Mouse (Mus musculus): Measurements from ENCODE around the gene Tcf7l2. TPM values are rescaled to one million over a fixed set of nuclear protein-coding genes. Genes with fewer than 3 reads are reported as not detected.

Gene Tcf7l2
- polyA plus RNA-seq, 1 experiment from 2014 or later: 150 TPM

DNA sequence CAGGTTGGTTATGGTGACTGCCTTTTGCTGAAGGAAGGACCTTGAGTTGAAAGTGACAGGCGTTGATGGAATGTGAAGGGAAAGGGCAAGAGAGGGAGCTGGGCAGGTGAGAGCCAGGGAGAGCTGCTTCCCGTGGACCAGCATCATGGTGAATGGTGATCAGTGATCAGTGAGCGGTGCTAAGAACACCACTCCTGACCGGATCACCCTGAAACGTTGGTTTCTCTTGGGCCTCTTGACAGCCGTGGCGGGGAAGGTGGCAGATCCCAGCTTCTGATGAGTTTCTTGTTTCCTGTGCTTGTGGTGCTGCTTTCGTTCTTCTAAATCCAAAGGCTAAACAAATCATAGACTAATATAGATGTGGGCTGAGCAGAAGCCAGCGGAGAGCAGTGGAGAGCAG, 13.8 kb downstream of the Tcf7l2 start:
- no peaks in the 10 kb centered on the region for H3K9me3 ChIP-seq (ENCODE audit: control insufficient read depth, low read length)
- ATAC-seq (replicated peaks; ENCODE audit: low FRiP score) (no peak), DNase-seq (ENCODE audit: low spot score) (no peak)
- no peak overlapping the region for H3K27ac ChIP-seq (ENCODE audit: low read depth, low read length)
- WGBS: 93% methylated on average over 9 of the region's 9 CpGs
- no peak overlapping the region for H3K9ac ChIP-seq (ENCODE audit: low read length)
- no peak overlapping the region for H3K4me2 ChIP-seq (ENCODE audit: low read depth, low read length, severe bottlenecking)
- H3K4me1 ChIP-seq (replicated peaks; ENCODE audit: control insufficient read depth, insufficient read depth, low read length): peaks cover 13% of the 10 kb centered on the region
- no peaks in the 10 kb centered on the region for H3K36me3 ChIP-seq (ENCODE audit: control insufficient read depth, insufficient read depth, low read length)
- H3K27me3 ChIP-seq (ENCODE audit: control insufficient read depth, insufficient read depth, low read length): no peaks in the 10 kb centered on the region
- no peak overlapping the region for H3K4me3 ChIP-seq (ENCODE audit: low read depth, low read length)

DNA sequence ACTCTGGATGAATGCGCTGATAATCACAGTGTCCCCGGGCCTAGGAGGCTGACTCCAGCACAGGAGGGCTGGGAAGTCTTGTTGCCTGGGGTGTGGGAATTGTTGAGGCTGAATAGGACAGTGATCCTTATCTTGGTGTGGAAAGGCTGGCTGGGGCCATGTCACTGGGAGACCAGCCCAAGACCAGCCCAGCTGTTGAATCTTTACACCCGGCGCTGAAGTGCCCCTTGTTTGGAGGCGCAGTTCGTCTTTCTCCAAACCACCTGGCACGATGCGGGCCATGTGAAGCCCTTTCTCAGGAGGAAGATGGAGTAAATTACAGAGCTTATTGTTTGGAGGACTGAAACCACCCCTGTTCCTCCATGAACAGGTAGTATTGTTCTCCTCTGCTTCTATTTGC, 15.1 kb downstream of the Tcf7l2 start:
- ATAC-seq (replicated peaks; ENCODE audit: low FRiP score): no peak
- no peaks in the 10 kb centered on the region; the same call in 1 of the 2 replicates for H3K36me3 ChIP-seq (ENCODE audit: control insufficient read depth, insufficient read depth, low read length)
- H3K9ac ChIP-seq (ENCODE audit: low read length): no peak overlapping the region
- H3K27me3 ChIP-seq (ENCODE audit: control insufficient read depth, insufficient read depth, low read length): no peaks in the 10 kb centered on the region
- no peak overlapping the region for H3K4me2 ChIP-seq (ENCODE audit: low read depth, low read length, severe bottlenecking)
- H3K9me3 ChIP-seq (ENCODE audit: control insufficient read depth, low read length): no peaks in the 10 kb centered on the region
- no peak overlapping the region for H3K4me3 ChIP-seq (ENCODE audit: low read depth, low read length)
- H3K27ac ChIP-seq (ENCODE audit: low read depth, low read length): no peak overlapping the region
- WGBS: 75% methylated on average over 8 of the region's 8 CpGs
- peaks cover 9% of the 10 kb centered on the region for H3K4me1 ChIP-seq (replicated peaks; ENCODE audit: control insufficient read depth, insufficient read depth, low read length)
- no peak for DNase-seq (ENCODE audit: low spot score)

DNA sequence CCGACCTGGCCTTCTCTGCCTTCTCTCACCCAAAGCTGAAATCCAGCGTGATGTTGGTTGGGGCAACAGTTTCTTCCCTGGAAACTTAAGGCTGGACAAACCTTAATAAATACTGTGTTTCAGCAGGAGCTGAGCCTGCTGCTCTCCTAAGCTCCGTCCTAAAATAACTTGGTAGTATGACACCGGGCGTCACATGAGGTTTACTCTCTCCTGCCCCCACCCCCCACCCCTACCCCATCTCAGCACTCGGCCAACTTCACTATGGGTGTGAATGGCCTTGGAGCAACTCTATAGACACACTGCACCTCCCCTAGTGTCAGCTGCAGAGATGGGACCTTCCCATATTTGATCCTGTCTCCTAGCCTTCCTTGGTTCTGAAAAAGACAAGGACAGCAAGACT, 15.8 kb downstream of the Tcf7l2 start:
- H3K27me3 ChIP-seq (ENCODE audit: control insufficient read depth, insufficient read depth, low read length): no peaks in the 10 kb centered on the region
- DNase-seq (ENCODE audit: low spot score) (no peak), ATAC-seq (replicated peaks; ENCODE audit: low FRiP score) (no peak)
- no peaks in the 10 kb centered on the region for H3K9me3 ChIP-seq (ENCODE audit: control insufficient read depth, low read length)
- H3K36me3 ChIP-seq (ENCODE audit: control insufficient read depth, insufficient read depth, low read length): no peaks in the 10 kb centered on the region; the same call in 1 of the 2 replicates
- no peak overlapping the region for H3K4me3 ChIP-seq (ENCODE audit: low read depth, low read length)
- H3K4me2 ChIP-seq (ENCODE audit: low read depth, low read length, severe bottlenecking): no peak overlapping the region
- WGBS: 74% methylated on average over 6 of the region's 6 CpGs
- H3K27ac ChIP-seq (ENCODE audit: low read depth, low read length): no peak overlapping the region
- peaks cover 4% of the 10 kb centered on the region; the same call in 1 of the 2 replicates for H3K4me1 ChIP-seq (replicated peaks; ENCODE audit: control insufficient read depth, insufficient read depth, low read length)
- H3K9ac ChIP-seq (ENCODE audit: low read length): no peak overlapping the region

DNA sequence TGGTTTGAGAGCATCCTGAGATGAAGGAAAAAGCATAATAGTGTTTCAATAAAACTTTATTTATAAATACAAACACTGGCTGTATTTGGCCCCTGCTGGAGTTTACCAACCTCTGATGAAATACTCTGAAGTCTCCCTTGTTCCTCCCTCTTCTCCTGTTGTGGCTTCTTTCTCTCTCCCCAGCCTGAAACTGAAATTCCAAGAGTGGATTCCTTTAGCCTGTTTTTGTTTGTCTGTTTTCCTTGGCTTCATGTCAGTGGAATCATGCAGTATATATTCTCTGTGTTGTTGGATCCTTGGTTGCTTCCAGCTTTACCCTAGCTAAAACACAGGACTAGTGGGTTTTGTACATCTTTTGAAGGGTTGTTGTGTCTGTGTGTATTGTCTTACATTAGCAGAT, 16.5 kb downstream of the Tcf7l2 start:
- no peaks in the 10 kb centered on the region for H3K27me3 ChIP-seq (ENCODE audit: control insufficient read depth, insufficient read depth, low read length)
- no peaks in the 10 kb centered on the region for H3K9me3 ChIP-seq (ENCODE audit: control insufficient read depth, low read length)

DNA sequence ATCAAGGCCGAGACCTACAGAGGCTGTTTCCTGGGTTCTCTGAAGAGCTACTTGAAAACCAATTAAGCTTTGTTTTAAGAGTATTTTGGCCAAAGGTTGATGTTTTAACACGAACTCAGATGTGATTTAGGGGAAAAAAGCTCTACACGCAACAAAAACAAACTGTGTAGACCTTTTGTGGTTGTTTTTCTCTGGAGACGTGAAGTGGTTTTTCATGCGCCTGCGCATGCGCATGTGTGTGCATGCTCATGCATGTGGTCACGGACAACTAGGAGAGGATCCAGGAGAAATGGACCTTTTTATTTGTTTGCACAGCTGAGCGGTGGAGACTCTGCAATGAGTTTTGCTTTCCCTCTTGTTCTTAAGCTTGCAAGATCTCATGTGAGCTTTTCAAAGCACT, 17.4 kb downstream of the Tcf7l2 start:
- Histone ChIP-seq H3K9ac (ENCODE audit: low read length) (no peak overlapping the region), H3K36me3 (ENCODE audit: control insufficient read depth, insufficient read depth, low read length) (no peaks in the 10 kb centered on the region; the same call in 1 of the 2 replicates), H3K27me3 (ENCODE audit: control insufficient read depth, insufficient read depth, low read length) (no peaks in the 10 kb centered on the region), H3K9me3 (ENCODE audit: control insufficient read depth, low read length) (no peaks in the 10 kb centered on the region), H3K4me3 (ENCODE audit: low read depth, low read length) (no peak overlapping the region), H3K27ac (ENCODE audit: low read depth, low read length) (no peak overlapping the region), H3K4me1 (replicated peaks; ENCODE audit: control insufficient read depth, insufficient read depth, low read length) (no peaks in the 10 kb centered on the region; the same call in 1 of the 2 replicates), H3K4me2 (ENCODE audit: low read depth, low read length, severe bottlenecking) (no peak overlapping the region)
- 96% methylated on average over 9 of the region's 9 CpGs for WGBS
- ATAC-seq (replicated peaks; ENCODE audit: low FRiP score) (no peak), DNase-seq (ENCODE audit: low spot score) (no peak)

More for the DNA sequence above, 16.5 kb downstream of the Tcf7l2 start:
- Histone ChIP-seq H3K36me3 (ENCODE audit: control insufficient read depth, insufficient read depth, low read length) (no peaks in the 10 kb centered on the region; the same call in 1 of the 2 replicates), H3K4me1 (replicated peaks; ENCODE audit: control insufficient read depth, insufficient read depth, low read length) (no peaks in the 10 kb centered on the region; the same call in 1 of the 2 replicates), H3K4me2 (ENCODE audit: low read depth, low read length, severe bottlenecking) (no peak overlapping the region), H3K4me3 (ENCODE audit: low read depth, low read length) (no peak overlapping the region), H3K9ac (ENCODE audit: low read length) (no peak overlapping the region), H3K27ac (ENCODE audit: low read depth, low read length) (no peak overlapping the region)
- ATAC-seq (replicated peaks; ENCODE audit: low FRiP score) (no peak), DNase-seq (ENCODE audit: low spot score) (no peak)

DNA sequence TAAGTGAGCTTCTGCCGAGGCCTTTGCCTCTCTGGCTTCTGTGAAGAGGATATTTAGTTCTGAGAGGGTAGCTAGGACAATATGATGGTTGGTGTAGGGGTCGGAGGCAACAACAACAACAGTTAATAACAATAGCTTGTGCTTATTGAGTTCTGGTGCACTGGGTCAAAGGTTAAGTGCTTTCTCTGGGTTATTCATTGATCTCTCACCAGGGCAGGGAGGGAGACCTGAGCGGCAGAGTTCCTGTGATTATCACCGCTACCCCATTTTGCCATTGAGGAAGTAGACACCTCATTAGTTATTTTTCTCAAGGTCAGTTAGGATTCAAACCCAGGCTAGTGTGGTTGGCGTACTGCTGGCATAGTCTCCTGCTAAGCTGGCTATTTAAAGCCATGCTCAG, 19.5 kb downstream of the Tcf7l2 start:
- no peak for DNase-seq (ENCODE audit: low spot score)
- Histone ChIP-seq H3K36me3 (ENCODE audit: control insufficient read depth, insufficient read depth, low read length) (no peaks in the 10 kb centered on the region; the same call in 1 of the 2 replicates), H3K9ac (ENCODE audit: low read length) (no peak overlapping the region), H3K9me3 (ENCODE audit: control insufficient read depth, low read length) (no peaks in the 10 kb centered on the region), H3K4me1 (replicated peaks; ENCODE audit: control insufficient read depth, insufficient read depth, low read length) (no peaks in the 10 kb centered on the region; the same call in 1 of the 2 replicates), H3K27ac (ENCODE audit: low read depth, low read length) (no peak overlapping the region), H3K4me2 (ENCODE audit: low read depth, low read length, severe bottlenecking) (no peak overlapping the region), H3K27me3 (ENCODE audit: control insufficient read depth, insufficient read depth, low read length) (no peaks in the 10 kb centered on the region), H3K4me3 (ENCODE audit: low read depth, low read length) (no peak overlapping the region)
- ATAC-seq (replicated peaks; ENCODE audit: low FRiP score): no peak
- 58% methylated on average over 5 of the region's 5 CpGs for WGBS

DNA sequence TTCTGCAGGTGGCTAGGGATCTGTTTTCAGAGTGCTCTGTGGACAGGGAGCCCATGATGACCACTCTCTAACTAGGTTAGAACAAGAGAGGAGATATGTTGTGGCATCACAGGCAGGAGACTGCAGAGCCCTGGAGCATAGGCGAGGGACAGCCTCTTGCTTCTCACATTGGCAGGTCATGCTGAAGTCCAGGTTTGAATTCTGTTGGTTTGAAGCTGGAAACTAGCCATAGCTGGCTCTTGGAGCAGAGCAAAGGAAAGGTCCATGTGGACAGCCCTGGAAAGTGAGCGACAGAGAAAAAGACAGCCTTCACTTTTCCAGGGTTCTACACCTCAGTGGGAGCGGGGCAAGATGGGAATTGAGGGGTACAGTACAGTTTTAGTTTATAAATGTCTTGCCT, 20.6 kb downstream of the Tcf7l2 start:
- H3K36me3 ChIP-seq (ENCODE audit: control insufficient read depth, insufficient read depth, low read length): no peaks in the 10 kb centered on the region; the same call in 1 of the 2 replicates

DNA sequence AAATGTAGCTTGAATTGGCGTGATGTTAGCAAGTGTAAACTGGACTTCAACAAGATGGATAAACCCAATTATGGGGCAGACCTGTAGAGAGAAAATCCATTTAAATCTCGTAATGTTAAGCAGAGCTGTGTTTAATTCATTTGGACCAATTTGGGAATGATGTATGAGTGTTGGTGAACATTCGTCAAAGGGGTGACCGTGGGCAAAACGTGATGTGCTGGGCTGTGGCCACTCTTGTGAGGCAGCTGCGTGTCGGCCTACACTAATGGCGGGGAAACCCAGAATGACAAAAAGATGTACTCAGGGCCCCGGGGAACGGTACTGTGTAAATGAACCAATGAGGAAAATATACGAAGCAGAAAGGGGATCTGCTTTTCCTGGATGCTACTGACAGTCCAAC, 24.2 kb downstream of the Tcf7l2 start:
- Histone ChIP-seq H3K4me1 (replicated peaks; ENCODE audit: control insufficient read depth, insufficient read depth, low read length) (no peaks in the 10 kb centered on the region; the same call in 1 of the 2 replicates), H3K9ac (ENCODE audit: low read length) (no peak overlapping the region), H3K27ac (ENCODE audit: low read depth, low read length) (no peak overlapping the region), H3K9me3 (ENCODE audit: control insufficient read depth, low read length) (no peaks in the 10 kb centered on the region), H3K4me2 (ENCODE audit: low read depth, low read length, severe bottlenecking) (no peak overlapping the region), H3K4me3 (ENCODE audit: low read depth, low read length) (no peak overlapping the region), H3K36me3 (ENCODE audit: control insufficient read depth, insufficient read depth, low read length) (no peaks in the 10 kb centered on the region; the same call in 1 of the 2 replicates), H3K27me3 (ENCODE audit: control insufficient read depth, insufficient read depth, low read length) (no peaks in the 10 kb centered on the region)
- DNase-seq (ENCODE audit: low spot score): no peak
- 88% methylated on average over 11 of the region's 11 CpGs for WGBS
- no peak for ATAC-seq (replicated peaks; ENCODE audit: low FRiP score)

More for the DNA sequence above, 20.6 kb downstream of the Tcf7l2 start:
- 98% methylated on average over 3 of the region's 3 CpGs for WGBS
- ATAC-seq (replicated peaks; ENCODE audit: low FRiP score) (no peak), DNase-seq (ENCODE audit: low spot score) (no peak)
- H3K27me3 ChIP-seq (ENCODE audit: control insufficient read depth, insufficient read depth, low read length): no peaks in the 10 kb centered on the region
- H3K4me2 ChIP-seq (ENCODE audit: low read depth, low read length, severe bottlenecking): no peak overlapping the region
- no peak overlapping the region for H3K27ac ChIP-seq (ENCODE audit: low read depth, low read length)
- H3K4me3 ChIP-seq (ENCODE audit: low read depth, low read length): no peak overlapping the region
- no peaks in the 10 kb centered on the region for H3K9me3 ChIP-seq (ENCODE audit: control insufficient read depth, low read length)
- H3K4me1 ChIP-seq (replicated peaks; ENCODE audit: control insufficient read depth, insufficient read depth, low read length): no peaks in the 10 kb centered on the region; the same call in 1 of the 2 replicates
- no peak overlapping the region for H3K9ac ChIP-seq (ENCODE audit: low read length)

DNA sequence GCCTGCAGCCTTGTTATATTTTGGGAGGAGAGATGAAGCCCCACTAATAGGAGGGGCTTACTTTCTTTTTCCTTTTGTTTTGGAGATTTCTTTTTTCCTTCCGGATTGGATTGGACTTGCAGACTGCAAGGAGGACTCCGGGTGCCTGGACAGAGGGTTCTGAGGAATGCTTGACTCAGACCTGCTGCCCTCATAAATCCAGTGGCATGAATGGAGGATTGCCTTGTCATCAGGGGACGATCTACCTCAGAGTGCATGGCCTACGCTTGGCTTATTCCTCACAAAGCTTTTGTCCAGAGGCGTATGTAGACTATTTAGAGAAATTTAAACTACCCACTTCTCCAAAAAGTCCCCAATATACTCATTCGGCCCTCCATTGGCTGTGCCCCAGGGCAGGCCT, 25.5 kb downstream of the Tcf7l2 start:
- Histone ChIP-seq H3K9ac (ENCODE audit: low read length) (no peak overlapping the region), H3K4me2 (ENCODE audit: low read depth, low read length, severe bottlenecking) (no peak overlapping the region), H3K4me1 (replicated peaks; ENCODE audit: control insufficient read depth, insufficient read depth, low read length) (no peaks in the 10 kb centered on the region; the same call in 1 of the 2 replicates), H3K27ac (ENCODE audit: low read depth, low read length) (no peak overlapping the region), H3K27me3 (ENCODE audit: control insufficient read depth, insufficient read depth, low read length) (no peaks in the 10 kb centered on the region), H3K36me3 (ENCODE audit: control insufficient read depth, insufficient read depth, low read length) (no peaks in the 10 kb centered on the region), H3K4me3 (ENCODE audit: low read depth, low read length) (no peak overlapping the region), H3K9me3 (ENCODE audit: control insufficient read depth, low read length) (no peaks in the 10 kb centered on the region)
- ATAC-seq (replicated peaks; ENCODE audit: low FRiP score) (no peak), DNase-seq (ENCODE audit: low spot score) (no peak)
- WGBS: 68% methylated on average over 6 of the region's 6 CpGs

All from forebrain, embryonic 11.5 days (tissue).